Mouse (Mus musculus) cortical plate, adult 2 months (tissue): ENCODE data around the gene 3100002H09Rik.

ENCODE experiments used
- CTCF ChIP-seq: fragments of 200-500 bp; IDR thresholded peaks from 2 replicates; pipeline ENCODE4 v1.5.1; 2011; ENCODE audit warnings: mild to moderate bottlenecking, control low read depth, low read length; ENCODE audit not compliant: insufficient read depth; ENCODE audit errors: extremely low read depth
- POLR2A ChIP-seq: fragments of 200-500 bp; IDR thresholded peaks from 2 replicates; pipeline ENCODE4 v1.6.1; 2011; ENCODE audit warnings: mild to moderate bottlenecking, low read length, control low read depth; ENCODE audit not compliant: insufficient read depth; ENCODE audit errors: extremely low read depth

DNA sequence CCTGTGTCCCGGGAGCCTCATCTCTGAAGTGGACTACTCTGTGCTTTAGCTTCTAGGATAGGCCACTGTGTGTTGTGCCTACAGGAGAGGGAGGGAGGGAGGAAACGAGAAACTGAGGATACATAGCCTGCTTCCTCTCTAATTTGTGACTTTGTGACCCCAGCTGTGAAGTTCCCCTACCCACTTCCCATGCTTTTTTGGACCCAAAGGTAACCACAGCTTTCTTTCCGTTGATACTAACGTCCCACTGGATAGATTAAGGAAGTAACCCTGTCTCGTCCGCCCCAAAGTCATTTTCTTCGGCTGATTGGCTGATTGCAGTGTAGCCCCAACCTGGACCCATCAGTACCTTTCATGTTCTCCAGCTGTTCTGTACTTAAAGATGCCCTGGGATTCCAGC, 29.9 kb downstream of the 3100002H09Rik start:
- TF ChIP-seq CTCF (no peak), POLR2A (no peak)
